Mouse (Mus musculus) midbrain, embryonic 12.5 days (tissue): Measurements from ENCODE around the gene Paqr4. TPM values are rescaled to one million over a fixed set of nuclear protein-coding genes. Genes with fewer than 3 reads are reported as not detected.

Experiments
- ATAC-seq: fragments of 200-750 bp; cut with Nextera tagmentation; 2 replicates; pipeline ENCODE4 v1.8.0; 2017; ENCODE audit warnings: low read depth, moderate TSS enrichment, moderate library complexity; ENCODE audit not compliant: low FRiP score
- H3K27ac ChIP-seq: fragments of 300-500 bp; sonication (generic); replicated peaks from 2 replicates; pipeline ENCODE4 v1.5.1; 2016; ENCODE audit warnings: mild to moderate bottlenecking
- H3K27me3 ChIP-seq: fragments of 300-500 bp; sonication (generic); 2 replicates; pipeline ENCODE4 v1.6.1; 2016; ENCODE audit warnings: mild to moderate bottlenecking
- H3K36me3 ChIP-seq: fragments of 300-500 bp; sonication (generic); 2 replicates; pipeline ENCODE4 v1.6.1; 2016
- H3K4me1 ChIP-seq: fragments of 300-500 bp; sonication (generic); 2 replicates; pipeline ENCODE4 v1.6.1; 2016
- H3K4me2 ChIP-seq: fragments of 300-500 bp; sonication (generic); replicated peaks from 2 replicates; pipeline ENCODE4 v1.6.1; 2016; ENCODE audit warnings: mild to moderate bottlenecking, moderate library complexity
- H3K4me3 ChIP-seq: fragments of 300-500 bp; sonication (generic); 2 replicates; pipeline ENCODE4 v1.5.1; 2016; ENCODE audit warnings: mild to moderate bottlenecking
- H3K9ac ChIP-seq: fragments of 300-500 bp; sonication (generic); replicated peaks from 2 replicates; pipeline ENCODE4 v1.6.1; 2016; ENCODE audit warnings: mild to moderate bottlenecking, moderate library complexity
- H3K9me3 ChIP-seq: fragments of 300-500 bp; sonication (generic); 2 replicates; pipeline ENCODE4 v1.6.1; 2016; ENCODE audit warnings: mild to moderate bottlenecking
- WGBS: fragments of 180-500 bp; shearing (Covaris S2); methylation state at CpG from one replicate; pipeline ENCODE4 v1.1.7; 2016; 5-methylcytosine and 5-hydroxymethylcytosine counted together
- polyA plus RNA-seq: library from polyadenylated mRNA; unstranded; fragments of >200 nt; fragmentation: Nextera tagmentation; extraction: Ambion mirVana; gene quantifications from 2 replicates; pipeline ENCODE4 v1.2.1, GENCODE M21; 2016

The Paqr4 gene
- polyA plus RNA-seq, 1 experiment from 2014 or later: 40.4 TPM

DNA sequence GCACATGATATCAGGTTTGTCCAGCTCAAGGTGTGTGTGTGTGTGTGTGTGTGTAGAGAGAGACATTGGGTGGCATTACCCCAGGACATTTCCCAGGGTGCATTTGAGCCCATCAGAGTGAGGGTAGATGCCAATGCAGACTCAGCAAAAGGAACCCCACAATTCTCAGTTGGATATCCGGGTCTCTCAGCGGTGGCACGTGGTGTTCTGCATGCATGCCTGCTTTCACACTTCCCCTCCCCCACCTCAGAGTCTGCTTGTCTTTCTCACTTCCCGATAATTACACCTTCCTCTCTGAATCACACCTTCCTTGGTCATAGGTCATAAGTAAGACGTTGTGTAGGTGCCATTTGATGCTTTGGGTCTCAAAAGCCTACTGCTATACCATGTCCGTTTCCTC is 7.4 kb upstream of the Paqr4 start:
- Histone ChIP-seq H3K9ac (no peak overlapping the region), H3K27me3 (peaks cover 53% of the 10 kb centered on the region), H3K4me3 (no peak overlapping the region), H3K27ac (no peak overlapping the region), H3K4me1 (peaks cover 21% of the 10 kb centered on the region), H3K4me2 (no peak overlapping the region), H3K36me3 (peaks cover 19% of the 10 kb centered on the region), H3K9me3 (no peaks in the 10 kb centered on the region)
- no peak for ATAC-seq
- 54% methylated on average over 6 of the region's 6 CpGs for WGBS

DNA sequence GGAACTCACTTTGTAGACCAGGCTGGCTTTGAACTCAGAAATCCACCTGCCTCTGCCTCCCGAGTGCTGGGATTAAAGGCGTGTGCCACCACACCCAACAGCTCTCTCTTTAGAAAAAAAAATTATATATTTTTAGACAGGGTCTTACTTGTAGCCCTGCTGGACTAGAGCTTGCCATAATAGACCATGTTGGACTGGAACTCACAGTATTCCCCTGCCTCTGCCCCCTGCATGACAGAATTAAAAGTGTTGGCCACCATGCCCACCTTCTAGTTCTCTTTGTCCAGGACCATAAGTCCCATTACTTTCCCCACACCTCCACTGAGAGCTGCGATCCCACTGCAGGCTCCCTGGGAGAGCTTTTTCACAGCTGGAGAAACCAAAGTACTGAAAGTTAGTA is 6.8 kb upstream of the Paqr4 start:
- H3K36me3 ChIP-seq: peaks cover 13% of the 10 kb centered on the region
- no peak overlapping the region for H3K9ac ChIP-seq
- no peak overlapping the region for H3K4me2 ChIP-seq
- H3K9me3 ChIP-seq: no peaks in the 10 kb centered on the region
- no peak overlapping the region for H3K27ac ChIP-seq
- ATAC-seq: no peak
- WGBS: 81% methylated on average over 3 of the region's 3 CpGs
- H3K4me1 ChIP-seq: peaks cover 24% of the 10 kb centered on the region
- no peak overlapping the region for H3K4me3 ChIP-seq
- peaks cover 58% of the 10 kb centered on the region for H3K27me3 ChIP-seq

DNA sequence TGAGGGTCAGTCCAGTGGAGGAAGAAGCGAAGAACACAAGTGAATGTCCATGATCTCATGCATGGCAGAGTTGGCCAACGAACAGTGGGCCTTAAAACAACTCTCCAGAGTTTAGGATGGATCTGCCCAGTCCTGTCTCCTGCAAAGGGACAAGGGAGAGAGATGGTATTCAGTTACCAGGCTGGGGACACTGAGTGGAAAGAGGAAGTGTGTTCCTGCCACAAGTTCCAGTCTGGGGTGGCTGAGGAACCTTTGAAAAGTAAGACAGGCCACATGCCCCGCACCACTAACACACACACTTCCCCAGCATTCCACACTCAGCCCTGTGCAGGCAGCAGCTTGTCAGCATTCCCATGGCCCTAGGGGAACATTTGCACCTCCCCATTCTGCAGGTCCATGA is 6.1 kb upstream of the Paqr4 start:
- no peak overlapping the region for H3K27ac ChIP-seq
- 0 out of 2 replicates have a peak overlapping the region, but pooled peaks have one; percentile 70 for H3K4me2 ChIP-seq
- no peak overlapping the region for H3K4me3 ChIP-seq
- peaks cover 66% of the 10 kb centered on the region for H3K27me3 ChIP-seq
- H3K9ac ChIP-seq: no peak overlapping the region
- ATAC-seq: no peak
- peaks cover 6% of the 10 kb centered on the region for H3K36me3 ChIP-seq
- H3K9me3 ChIP-seq: no peaks in the 10 kb centered on the region
- H3K4me1 ChIP-seq: peaks cover 29% of the 10 kb centered on the region
- WGBS: 83% methylated on average over 3 of the region's 3 CpGs

DNA sequence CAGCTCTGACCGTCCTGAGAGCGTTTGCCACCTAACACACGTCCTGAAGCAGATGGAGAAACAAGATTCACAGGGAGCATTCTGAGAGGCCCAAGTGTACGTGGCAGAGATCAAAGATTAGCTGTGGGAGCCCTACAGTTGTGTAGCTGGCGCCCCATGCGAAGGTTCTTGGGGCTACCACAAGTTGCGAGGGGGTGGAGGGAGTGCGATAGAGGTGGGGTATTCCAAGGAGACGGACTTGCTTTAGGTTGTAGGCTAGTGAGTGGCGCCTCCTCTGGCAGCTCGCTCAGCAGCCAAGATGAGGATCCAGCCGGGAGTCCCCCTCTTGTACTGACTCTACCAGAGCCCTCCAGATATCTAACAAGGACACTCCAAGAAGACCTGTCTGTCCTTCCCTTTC is 5.6 kb upstream of the Paqr4 start:
- Histone ChIP-seq H3K9ac (no peak overlapping the region), H3K9me3 (no peaks in the 10 kb centered on the region), H3K4me1 (peaks cover 29% of the 10 kb centered on the region), H3K4me3 (peak overlapping the region; percentile 40; the same call in 1 of the 2 replicates), H3K36me3 (peaks cover 1% of the 10 kb centered on the region), H3K27me3 (peaks cover 70% of the 10 kb centered on the region), H3K4me2 (peak overlapping the region; percentile 70), H3K27ac (no peak overlapping the region)
- ATAC-seq: no peak
- WGBS: 1% methylated on average over 12 of the region's 12 CpGs

DNA sequence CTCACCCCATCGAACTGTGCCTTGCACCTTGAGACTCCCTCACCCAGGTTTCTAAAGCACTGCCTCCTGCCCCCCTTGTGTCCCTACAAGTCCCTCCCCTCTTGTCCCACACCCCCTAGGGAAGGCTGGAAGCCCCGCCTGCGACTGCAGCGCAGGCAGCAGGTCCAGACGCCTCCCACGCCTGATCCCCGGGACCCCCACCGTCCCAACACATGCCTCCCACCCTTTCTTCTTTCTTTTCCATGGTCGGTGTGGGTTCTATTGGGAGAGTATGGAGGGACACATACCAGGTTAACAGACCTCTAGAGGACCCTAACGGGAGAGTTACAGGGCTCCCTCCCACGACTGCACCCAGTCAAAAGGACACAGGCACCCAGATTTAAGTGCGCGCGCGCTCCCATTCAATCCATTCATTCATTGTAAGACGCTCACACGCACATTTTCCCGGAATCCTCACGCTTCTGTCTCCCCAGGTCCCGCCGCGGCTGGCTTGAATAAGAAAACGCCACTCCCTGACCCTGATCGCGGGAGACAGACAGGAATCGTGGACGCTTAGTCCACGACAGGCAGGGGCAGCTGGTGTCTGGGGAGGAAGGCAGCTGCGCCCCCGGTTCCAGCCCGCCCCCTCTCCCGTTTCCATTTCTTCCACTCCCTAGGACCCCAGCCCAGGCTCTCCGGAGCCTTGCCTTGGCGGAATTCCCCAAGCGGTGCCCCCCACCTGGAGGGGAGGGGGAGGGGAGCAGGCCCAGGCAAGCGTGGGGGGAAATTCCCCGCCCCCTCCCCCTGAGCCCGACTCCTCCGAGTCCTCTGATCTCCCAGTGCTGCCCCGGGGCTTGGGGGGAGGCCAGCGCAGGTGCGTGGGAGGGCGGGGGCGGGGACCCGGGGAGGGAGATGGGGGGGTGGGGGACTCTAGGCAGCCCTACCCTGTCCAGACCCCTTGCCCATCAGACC is 4.9 kb upstream of the Paqr4 start, which contains the start of gene Kremen2:
Gene Kremen2, minus strand, starts transcription at position 533 of the 951 bp plus-strand sequence.
- Histone ChIP-seq H3K9me3 (no peaks in the 10 kb centered on the region), H3K4me3 (peak within 1 kb of the TSS; percentile 40), H3K27me3 (peaks cover 77% of the 10 kb centered on the region), H3K4me2 (peak within 1 kb of the TSS; percentile 70), H3K4me1 (peaks cover 32% of the 10 kb centered on the region), H3K9ac (peak within 1 kb of the TSS; percentile 52), H3K27ac (no peak within 1 kb of the TSS), H3K36me3 (no peaks in the 10 kb centered on the region)
- under 1% methylated on average over 40 of the region's 45 CpGs for WGBS
- peak; percentile 20; the same call in 1 of the 2 replicates for ATAC-seq

DNA sequence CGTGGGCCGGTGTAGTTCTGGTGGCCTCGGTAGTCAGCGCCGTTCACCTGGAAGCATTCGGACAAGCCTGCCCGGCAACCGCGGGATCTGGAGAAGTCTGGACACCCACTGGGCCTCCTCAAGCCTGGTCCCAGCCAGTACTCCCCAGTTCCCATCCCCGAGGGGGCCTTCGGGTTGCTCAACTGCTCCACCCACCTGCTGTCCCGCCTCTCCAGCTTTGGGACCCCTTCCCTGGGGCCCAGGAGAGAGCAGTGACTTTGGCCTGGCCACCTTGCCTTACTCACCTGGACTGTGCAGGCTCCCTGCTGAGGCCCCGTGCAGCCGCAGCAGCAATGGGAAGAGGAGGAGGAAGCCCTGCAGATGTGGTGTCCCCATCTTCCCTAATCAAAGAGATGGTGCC is 4.0 kb upstream of the Paqr4 start:
- peaks cover 34% of the 10 kb centered on the region for H3K4me1 ChIP-seq
- ATAC-seq: no peak
- H3K36me3 ChIP-seq: no peaks in the 10 kb centered on the region
- no peak overlapping the region for H3K9ac ChIP-seq
- H3K27me3 ChIP-seq: peaks cover 79% of the 10 kb centered on the region
- peak overlapping the region; percentile 70; the same call in 1 of the 2 replicates for H3K4me2 ChIP-seq
- no peak overlapping the region for H3K27ac ChIP-seq
- H3K4me3 ChIP-seq: no peak overlapping the region; the same call in 1 of the 2 replicates
- no peaks in the 10 kb centered on the region for H3K9me3 ChIP-seq
- under 1% methylated on average over 14 of the region's 14 CpGs for WGBS

DNA sequence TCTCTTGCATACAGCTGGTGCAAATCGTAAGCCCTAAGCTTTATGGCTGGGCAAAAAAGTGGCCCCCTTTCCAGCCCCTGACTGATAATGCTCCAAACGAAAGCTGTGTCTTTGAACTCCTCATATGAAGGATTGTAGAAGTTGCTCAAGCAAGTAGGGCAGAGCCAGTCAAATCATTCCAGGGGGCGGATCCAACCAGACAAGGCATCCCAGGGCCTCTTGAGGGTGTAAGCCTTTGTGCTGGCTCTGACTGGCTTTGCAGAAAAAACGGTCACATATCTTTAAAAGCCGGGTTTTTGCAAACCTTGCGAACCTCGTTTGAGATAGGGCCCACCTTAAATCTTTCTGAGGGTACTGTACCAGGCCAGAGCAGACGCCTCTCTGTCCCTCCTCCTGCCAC is 3.4 kb upstream of the Paqr4 start:
- H3K36me3 ChIP-seq: no peaks in the 10 kb centered on the region
- H3K27ac ChIP-seq: no peak overlapping the region
- H3K9ac ChIP-seq: no peak overlapping the region
- 18% methylated on average over 8 of the region's 8 CpGs for WGBS
- no peak for ATAC-seq
- peaks cover 79% of the 10 kb centered on the region for H3K27me3 ChIP-seq
- H3K4me3 ChIP-seq: no peak overlapping the region
- H3K9me3 ChIP-seq: no peaks in the 10 kb centered on the region
- H3K4me2 ChIP-seq: no peak overlapping the region
- H3K4me1 ChIP-seq: peaks cover 38% of the 10 kb centered on the region

DNA sequence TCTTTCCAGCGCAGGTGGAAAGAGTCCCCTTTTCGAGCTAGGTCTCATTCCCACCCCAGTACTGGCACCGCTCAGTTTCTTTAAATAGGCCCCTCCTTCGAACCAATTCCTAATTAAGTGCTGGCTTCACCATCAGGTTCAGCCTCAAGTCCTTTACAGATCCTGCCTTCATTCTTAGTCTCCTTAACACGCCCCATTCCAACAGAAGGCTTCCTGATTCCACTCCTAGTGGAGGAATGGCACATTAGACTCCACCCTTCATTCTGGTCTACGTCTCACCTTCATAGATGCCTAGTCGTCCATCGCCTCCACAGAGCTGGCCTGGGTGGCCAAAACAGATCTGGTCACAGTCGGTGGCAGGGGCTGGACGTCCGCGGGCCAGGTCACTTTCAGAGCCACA is 2.3 kb upstream of the Paqr4 start:
- 63% methylated on average over 12 of the region's 12 CpGs for WGBS

DNA sequence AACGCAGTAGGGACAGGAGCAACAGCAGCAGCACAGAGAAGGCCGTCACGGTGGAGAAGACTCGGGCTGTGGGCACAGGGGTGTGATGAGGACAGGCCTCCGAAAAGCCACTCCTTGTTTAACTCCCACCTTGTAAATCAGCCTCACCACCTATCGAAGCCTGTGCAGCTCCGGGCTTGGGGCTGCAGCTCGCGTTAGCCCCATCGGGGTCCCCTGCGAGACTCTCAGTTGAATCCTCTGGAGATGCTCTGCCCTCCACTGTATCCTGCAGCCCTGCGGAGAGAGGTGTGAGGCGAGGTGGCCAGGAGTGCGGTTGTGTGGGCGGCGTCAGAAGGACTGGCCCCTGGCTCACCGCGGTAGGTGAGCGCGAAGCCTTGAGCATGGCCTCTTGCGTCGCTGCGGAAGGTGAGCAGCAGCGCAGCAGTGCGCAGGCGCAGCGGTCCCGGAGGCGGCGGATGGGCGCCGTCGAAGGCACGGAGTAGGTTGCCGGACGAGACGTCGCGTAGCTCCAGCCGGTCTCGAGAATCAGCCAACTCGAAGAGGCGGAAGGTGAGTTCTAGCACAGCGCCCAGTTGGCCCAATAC is 1.6 kb upstream of the Paqr4 start:
- no peak overlapping the region; the same call in 1 of the 2 replicates for H3K9ac ChIP-seq
- peak overlapping the region; percentile 24 for H3K4me3 ChIP-seq

More for the DNA sequence above, 2.3 kb upstream of the Paqr4 start:
- H3K4me3 ChIP-seq: no peak overlapping the region
- no peak overlapping the region for H3K9ac ChIP-seq
- no peak overlapping the region for H3K27ac ChIP-seq
- H3K4me2 ChIP-seq: no peak overlapping the region
- H3K4me1 ChIP-seq: peaks cover 50% of the 10 kb centered on the region
- no peak for ATAC-seq
- H3K27me3 ChIP-seq: peaks cover 78% of the 10 kb centered on the region
- no peaks in the 10 kb centered on the region for H3K9me3 ChIP-seq
- no peaks in the 10 kb centered on the region for H3K36me3 ChIP-seq

DNA sequence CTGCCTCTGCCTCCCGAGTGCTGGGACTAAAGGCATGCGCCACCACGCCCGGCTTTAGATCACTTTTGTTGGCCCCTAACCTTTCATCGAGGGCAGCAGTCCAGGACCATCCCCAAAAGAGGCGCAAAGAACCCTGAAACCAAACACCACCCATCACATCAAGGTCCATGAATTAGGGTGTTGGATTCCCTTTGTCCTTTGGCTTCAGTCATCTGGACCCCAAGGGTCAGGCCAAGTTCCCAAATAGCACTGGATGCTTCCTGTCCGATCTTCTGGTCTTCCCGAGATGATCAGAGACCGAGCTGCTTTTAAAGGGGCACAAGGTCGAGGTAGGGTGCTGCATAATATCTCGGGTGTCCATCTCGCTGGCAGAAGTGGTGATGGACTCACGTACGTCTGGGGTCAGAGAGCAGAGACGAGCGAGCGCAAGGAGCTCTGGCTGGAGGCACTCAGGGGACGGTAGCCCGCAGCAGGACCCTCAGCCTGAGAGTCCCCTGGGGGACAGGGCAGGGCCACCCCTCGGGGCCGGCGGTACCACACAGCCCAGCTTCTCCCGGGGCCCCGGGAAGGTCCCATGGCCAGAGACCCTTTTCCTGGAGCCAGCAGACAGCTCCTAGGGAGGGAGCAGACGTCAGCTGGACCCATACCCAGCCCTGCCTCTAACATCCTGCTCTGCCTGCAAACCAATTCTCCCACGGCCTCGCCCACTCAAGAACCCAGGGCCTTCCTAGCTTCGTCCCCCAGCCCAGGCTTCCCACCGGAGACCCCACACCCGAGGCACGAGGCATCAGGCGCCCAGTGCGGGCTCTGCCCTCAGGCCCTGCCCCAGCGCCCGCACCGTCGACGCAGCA is 917 bp upstream of the Paqr4 start:
- peaks cover 53% of the 10 kb centered on the region for H3K4me1 ChIP-seq
- H3K4me3 ChIP-seq: peak overlapping the region; percentile 24; the same call in 1 of the 2 replicates

More for the DNA sequence above, 1.6 kb upstream of the Paqr4 start:
- Histone ChIP-seq H3K27ac (no peak overlapping the region), H3K36me3 (peaks cover 4% of the 10 kb centered on the region; the same call in 1 of the 2 replicates), H3K27me3 (peaks cover 77% of the 10 kb centered on the region), H3K9me3 (no peaks in the 10 kb centered on the region), H3K4me1 (peaks cover 53% of the 10 kb centered on the region), H3K4me2 (peak overlapping the region; percentile 43)
- ATAC-seq: no peak
- WGBS: 9% methylated on average over 44 of the region's 44 CpGs

DNA sequence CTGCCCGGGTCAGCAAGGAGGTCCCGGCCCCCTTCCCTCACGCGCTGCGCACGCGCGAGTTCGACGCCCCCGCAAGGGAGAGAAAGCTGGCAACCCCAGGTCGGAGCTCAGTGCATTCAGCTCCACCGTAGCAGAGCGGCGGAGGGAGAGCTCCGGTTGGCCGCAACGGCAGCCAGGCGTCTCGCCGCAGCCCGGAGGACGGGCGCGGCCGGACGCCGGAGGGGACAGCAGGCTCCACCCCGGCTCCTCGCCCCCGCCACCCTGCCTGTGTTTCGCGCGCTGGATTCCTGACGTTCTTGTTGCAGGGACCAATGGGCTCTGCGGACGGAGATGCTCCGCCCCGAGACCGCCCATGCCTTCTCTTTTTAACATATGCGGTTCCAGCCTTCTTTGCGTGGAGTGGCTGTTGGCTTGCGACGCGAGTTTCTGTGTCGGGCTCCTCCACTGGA is 507 bp downstream of the Paqr4 start:
- peaks cover 24% of the 10 kb centered on the region for H3K36me3 ChIP-seq
- H3K9ac ChIP-seq: peak overlapping the region; percentile 64
- ATAC-seq: peak; percentile 81
- peak overlapping the region; percentile 66 for H3K4me2 ChIP-seq
- under 1% methylated on average over 46 of the region's 46 CpGs for WGBS
- peaks cover 41% of the 10 kb centered on the region for H3K4me1 ChIP-seq
- peak overlapping the region; percentile 69 for H3K4me3 ChIP-seq
- no peaks in the 10 kb centered on the region for H3K9me3 ChIP-seq
- H3K27ac ChIP-seq: peak overlapping the region; percentile 79
- H3K27me3 ChIP-seq: peaks cover 56% of the 10 kb centered on the region

More for the DNA sequence above, 917 bp upstream of the Paqr4 start:
- ATAC-seq: no peak
- Histone ChIP-seq H3K9me3 (no peaks in the 10 kb centered on the region), H3K36me3 (peaks cover 10% of the 10 kb centered on the region), H3K27me3 (peaks cover 70% of the 10 kb centered on the region), H3K9ac (no peak overlapping the region; the same call in 1 of the 2 replicates), H3K4me2 (peak overlapping the region; percentile 43; the same call in 1 of the 2 replicates), H3K27ac (no peak overlapping the region)
- WGBS: 53% methylated on average over 34 of the region's 38 CpGs
